Mouse (Mus musculus) embryonic facial prominence, embryonic 10.5 days (tissue): ENCODE measurements at regions not wholly inside any gene's neighbourhood (a gene's known extent, or its start where the extent isn't known, plus 50 kb on each side); places are given as distances from the start of the nearest gene placed in this dataset.

Experiments used
- DNase-seq: peaks from one replicate; pipeline ENCODE4 v3.0.0-alpha.2; 2017; ENCODE audit warnings: low spot score
- H3K27ac ChIP-seq: fragments of 300-500 bp; sonication (generic); replicated peaks from 2 replicates; pipeline ENCODE4 v1.5.1; 2016; ENCODE audit warnings: mild to moderate bottlenecking
- H3K27me3 ChIP-seq: fragments of 300-500 bp; sonication (generic); replicated peaks from 2 replicates; pipeline ENCODE4 v1.6.1; 2016; ENCODE audit warnings: low read depth, mild to moderate bottlenecking; ENCODE audit not compliant: poor library complexity, severe bottlenecking
- H3K36me3 ChIP-seq: fragments of 300-500 bp; sonication (generic); replicated peaks from 2 replicates; pipeline ENCODE4 v1.6.1; 2016; ENCODE audit warnings: mild to moderate bottlenecking, moderate library complexity
- H3K4me1 ChIP-seq: fragments of 300-500 bp; sonication (generic); 2 replicates; pipeline ENCODE4 v1.6.1; 2016
- H3K4me3 ChIP-seq: fragments of 300-500 bp; sonication (generic); 2 replicates; pipeline ENCODE4 v1.5.1; 2016; ENCODE audit warnings: mild to moderate bottlenecking, moderate library complexity
- H3K9me3 ChIP-seq: fragments of 300-500 bp; sonication (generic); 2 replicates; pipeline ENCODE4 v1.6.1; 2016; ENCODE audit warnings: mild to moderate bottlenecking
- WGBS: fragments of 180-500 bp; shearing (Covaris S2); methylation state at CpG from one replicate; pipeline ENCODE4 v1.1.7; 2016; 5-methylcytosine and 5-hydroxymethylcytosine counted together

- 90% methylated on average over 3 of the region's 3 CpGs for WGBS
- Histone ChIP-seq H3K27me3 (no peaks in the 10 kb centered on the region), H3K9me3 (no peaks in the 10 kb centered on the region), H3K4me1 (peaks cover 10% of the 10 kb centered on the region), H3K27ac (no peak overlapping the region), H3K36me3 (no peaks in the 10 kb centered on the region), H3K4me3 (no peak overlapping the region)
- DNase-seq = no peak
Measured at GRCm38 (mm10) chr16:5380626-5381025, 124.8 kb upstream of the Eef2kmt start.

DNA sequence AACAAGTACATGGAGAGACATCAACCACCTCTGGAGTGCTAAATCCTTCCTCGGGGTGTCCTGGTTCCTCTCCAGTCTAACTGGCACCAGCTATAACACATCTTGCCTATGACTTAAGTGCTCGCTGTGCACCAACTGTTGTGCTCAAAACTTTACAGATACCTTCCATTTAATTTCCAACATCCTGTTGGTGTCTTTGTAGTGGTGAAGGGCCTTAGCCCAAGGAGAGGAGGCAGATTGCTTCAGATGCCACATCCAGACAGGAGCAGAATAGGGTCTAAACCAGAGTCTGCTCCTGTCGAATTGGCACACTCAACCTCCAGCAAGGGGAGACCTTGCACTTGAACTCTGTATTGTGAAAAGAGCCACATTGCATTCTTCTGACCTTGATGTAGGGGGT lies 121.2 kb upstream of the Eef2kmt start:
- Histone ChIP-seq H3K27me3 (no peaks in the 10 kb centered on the region), H3K36me3 (no peaks in the 10 kb centered on the region), H3K9me3 (no peaks in the 10 kb centered on the region), H3K4me1 (peaks cover 10% of the 10 kb centered on the region), H3K4me3 (no peak overlapping the region), H3K27ac (no peak overlapping the region)
- DNase-seq = no peak
- 84% methylated on average over 3 of the region's 3 CpGs for WGBS

GRCm38 (mm10) chr16:5374818-5375605 lies 119.2 kb upstream of the Eef2kmt start:
- no peaks in the 10 kb centered on the region for H3K27me3 ChIP-seq
- 0 out of 2 replicates have a peak overlapping the region, but pooled peaks have one; percentile 30 for H3K27ac ChIP-seq
- H3K36me3 ChIP-seq = no peaks in the 10 kb centered on the region
- peaks cover 10% of the 10 kb centered on the region for H3K4me1 ChIP-seq
- H3K9me3 ChIP-seq = no peaks in the 10 kb centered on the region
- no peak overlapping the region for H3K4me3 ChIP-seq
- peak; percentile 15 for DNase-seq
- WGBS = 41% methylated on average over 6 of the region's 6 CpGs

DNA sequence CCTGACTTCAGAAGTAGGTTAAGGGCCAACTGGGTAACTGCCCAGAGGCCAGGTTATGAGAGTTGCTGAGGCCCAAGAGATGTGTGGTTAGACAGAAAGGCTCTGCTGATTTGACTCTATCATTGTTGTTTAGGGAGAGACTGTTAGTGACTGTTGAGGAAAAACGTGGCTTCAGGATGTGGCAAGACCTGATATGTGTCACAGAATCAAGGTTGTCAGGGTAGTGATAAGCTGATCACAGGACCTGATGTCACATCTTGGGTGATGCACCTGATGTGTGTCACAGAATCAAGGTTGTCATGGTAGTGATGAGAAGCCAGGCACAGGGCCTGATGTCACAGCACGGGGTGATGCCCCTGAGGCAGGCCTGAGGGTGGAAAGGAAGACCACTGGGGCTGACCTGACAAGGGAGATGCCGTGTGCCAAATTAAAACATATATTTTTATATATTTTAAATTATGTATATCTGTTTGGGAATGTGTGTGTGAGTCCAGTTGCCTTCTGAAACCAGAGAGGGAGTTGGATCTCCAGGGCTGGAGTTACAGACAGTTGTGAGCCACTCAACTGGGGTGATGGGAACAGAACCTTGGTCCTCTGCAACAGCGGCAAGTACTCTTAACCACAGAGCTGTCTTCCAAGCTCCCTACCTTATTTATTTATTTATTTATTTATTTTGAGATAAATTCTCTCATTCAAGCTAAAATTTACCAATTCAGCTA lies 115.6 kb upstream of the Eef2kmt start:
- Histone ChIP-seq H3K9me3 (no peaks in the 10 kb centered on the region), H3K4me3 (no peak overlapping the region), H3K4me1 (peaks cover 28% of the 10 kb centered on the region), H3K27ac (no peak overlapping the region), H3K27me3 (no peaks in the 10 kb centered on the region), H3K36me3 (no peaks in the 10 kb centered on the region)
- no peak for DNase-seq
- 89% methylated on average over 4 of the region's 4 CpGs for WGBS

DNA sequence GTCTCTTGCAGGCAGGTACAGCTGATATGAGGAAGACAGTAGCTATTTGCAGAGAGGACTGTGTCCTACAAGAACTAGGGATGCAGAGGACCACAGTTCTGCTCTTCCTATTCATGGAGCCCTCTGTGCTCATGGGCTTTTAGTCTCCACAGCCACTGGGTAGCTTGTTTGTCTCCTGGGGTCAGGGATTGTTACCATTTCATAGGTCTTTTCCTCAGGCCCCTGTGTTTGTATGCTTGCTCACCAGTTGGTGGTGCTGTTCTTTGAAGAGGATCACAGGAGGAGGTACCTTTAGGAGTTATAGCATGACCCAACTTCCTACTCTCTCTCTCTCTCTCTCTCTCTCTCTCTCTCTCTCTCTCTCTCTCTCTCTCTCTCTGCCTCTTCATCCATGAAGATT lies 114.7 kb upstream of the Eef2kmt start:
- no peak overlapping the region for H3K27ac ChIP-seq
- no peak overlapping the region for H3K4me3 ChIP-seq
- no peak for DNase-seq
- no peaks in the 10 kb centered on the region for H3K36me3 ChIP-seq
- no peaks in the 10 kb centered on the region for H3K27me3 ChIP-seq
- no peaks in the 10 kb centered on the region for H3K9me3 ChIP-seq
- H3K4me1 ChIP-seq = peaks cover 28% of the 10 kb centered on the region

- no peak overlapping the region for H3K4me3 ChIP-seq
- H3K27ac ChIP-seq = no peak overlapping the region
- DNase-seq = peak; percentile 56
- no peaks in the 10 kb centered on the region for H3K9me3 ChIP-seq
- no peaks in the 10 kb centered on the region for H3K36me3 ChIP-seq
- H3K27me3 ChIP-seq = no peaks in the 10 kb centered on the region
- peaks cover 18% of the 10 kb centered on the region for H3K4me1 ChIP-seq
- 31% methylated on average over 7 of the region's 7 CpGs for WGBS
Measured at GRCm38 (mm10) chr16:5368897-5369558, 113.2 kb upstream of the Eef2kmt start.

- no peak overlapping the region for H3K4me3 ChIP-seq
- H3K9me3 ChIP-seq = no peaks in the 10 kb centered on the region
- no peak overlapping the region for H3K27ac ChIP-seq
- no peaks in the 10 kb centered on the region for H3K27me3 ChIP-seq
- no peaks in the 10 kb centered on the region for H3K36me3 ChIP-seq
- DNase-seq = no peak
- 74% methylated on average over 8 of the region's 8 CpGs for WGBS
- H3K4me1 ChIP-seq = peaks cover 18% of the 10 kb centered on the region
Measured at GRCm38 (mm10) chr16:5368357-5368756, 112.6 kb upstream of the Eef2kmt start.

DNA sequence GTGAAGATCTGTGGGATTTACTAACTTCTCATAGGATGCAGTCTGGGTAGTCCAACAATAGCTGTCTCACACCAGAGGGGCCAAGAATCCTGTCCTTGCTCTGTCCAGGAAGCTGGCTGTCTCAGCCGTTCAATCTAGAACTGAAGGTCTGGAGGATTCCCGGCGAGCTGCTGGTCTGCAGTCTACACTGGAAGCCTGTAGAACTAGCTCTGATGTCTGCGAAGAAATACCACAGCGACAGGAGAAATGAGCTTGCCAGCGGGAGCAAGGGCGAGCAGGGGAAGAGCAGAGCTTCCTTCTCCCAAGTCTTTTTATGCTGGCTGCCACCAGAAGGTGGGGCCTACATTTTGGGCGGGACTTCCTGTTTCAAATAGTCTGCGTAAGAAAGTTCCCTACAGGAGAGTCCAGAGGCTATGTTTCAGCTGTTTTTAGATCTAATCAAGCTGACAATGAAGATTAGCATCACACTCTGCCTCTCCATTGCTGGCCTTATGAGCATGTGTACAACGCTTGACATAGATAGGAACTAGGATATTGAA lies 111.9 kb upstream of the Eef2kmt start:
- Histone ChIP-seq H3K36me3 (no peaks in the 10 kb centered on the region), H3K9me3 (no peaks in the 10 kb centered on the region), H3K27me3 (no peaks in the 10 kb centered on the region), H3K27ac (no peak overlapping the region), H3K4me1 (peaks cover 18% of the 10 kb centered on the region), H3K4me3 (no peak overlapping the region)
- DNase-seq = no peak
- 81% methylated on average over 10 of the region's 10 CpGs for WGBS

GRCm38 (mm10) chr16:5366021-5366420 lies 110.2 kb upstream of the Eef2kmt start:
- no peak overlapping the region for H3K27ac ChIP-seq
- H3K4me3 ChIP-seq = no peak overlapping the region
- no peaks in the 10 kb centered on the region for H3K36me3 ChIP-seq
- H3K27me3 ChIP-seq = no peaks in the 10 kb centered on the region
- no peak for DNase-seq
- WGBS = 86% methylated on average over 3 of the region's 3 CpGs
- peaks cover 18% of the 10 kb centered on the region for H3K4me1 ChIP-seq
- H3K9me3 ChIP-seq = no peaks in the 10 kb centered on the region

DNA sequence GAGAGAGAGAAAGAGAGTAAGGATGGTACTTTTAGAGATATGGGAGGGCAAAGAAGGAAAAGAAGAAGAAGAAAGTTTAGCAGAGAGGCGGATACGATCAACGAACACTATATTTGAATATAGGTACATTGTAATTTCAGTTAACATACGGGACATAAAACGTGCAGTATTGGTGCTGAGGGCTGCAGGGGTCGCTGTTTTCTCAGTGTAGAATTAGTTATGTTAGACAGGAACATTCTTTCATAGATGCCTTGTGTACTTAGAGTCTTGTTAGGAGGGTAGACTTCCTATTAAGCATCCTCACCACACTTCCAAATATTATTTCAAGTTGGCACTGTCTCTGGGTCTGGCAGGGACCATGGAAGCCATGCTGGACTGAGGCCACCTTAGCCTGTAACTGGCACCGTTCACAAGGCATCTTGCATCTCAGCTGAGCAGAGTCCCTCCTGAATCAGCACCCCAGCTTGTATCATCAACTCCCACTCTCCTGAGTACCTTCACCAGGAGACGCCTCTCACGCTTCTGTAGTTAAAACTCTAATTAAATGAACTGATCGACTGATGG lies 107.3 kb upstream of the Eef2kmt start:
- 79% methylated on average over 10 of the region's 10 CpGs for WGBS
- H3K4me3 ChIP-seq = no peak overlapping the region
- H3K36me3 ChIP-seq = no peaks in the 10 kb centered on the region
- no peaks in the 10 kb centered on the region for H3K27me3 ChIP-seq
- no peaks in the 10 kb centered on the region for H3K4me1 ChIP-seq
- no peak overlapping the region for H3K27ac ChIP-seq
- H3K9me3 ChIP-seq = 0 out of 2 replicates have a peak, but pooled peaks cover under 1% of the 10 kb centered on the region
- no peak for DNase-seq

DNA sequence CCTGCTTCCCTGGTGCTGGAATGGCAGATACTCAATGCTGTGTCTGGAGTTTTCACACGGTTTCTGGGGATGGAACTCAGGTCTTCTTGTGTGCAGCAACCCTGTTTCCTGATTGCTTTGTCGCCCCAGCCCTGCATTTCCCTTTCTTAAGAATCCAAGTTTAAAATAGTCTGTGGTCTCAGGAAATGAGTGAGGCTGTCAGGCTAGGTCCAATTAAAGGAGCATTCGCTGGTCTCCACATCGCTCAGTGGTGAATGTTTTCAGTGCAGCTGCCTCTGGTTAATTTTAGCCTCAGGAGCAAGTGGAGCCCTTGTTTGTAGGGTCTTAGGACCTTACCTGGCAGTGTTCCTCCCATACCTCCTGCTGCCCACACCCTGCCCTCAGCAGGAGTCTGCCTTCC lies 103.4 kb upstream of the Eef2kmt start:
- no peak for DNase-seq
- WGBS = 80% methylated on average over 4 of the region's 4 CpGs
- peaks cover 16% of the 10 kb centered on the region; the same call in 1 of the 2 replicates for H3K9me3 ChIP-seq
- no peak overlapping the region for H3K27ac ChIP-seq
- H3K4me1 ChIP-seq = no peaks in the 10 kb centered on the region
- no peaks in the 10 kb centered on the region for H3K36me3 ChIP-seq
- H3K27me3 ChIP-seq = no peaks in the 10 kb centered on the region
- H3K4me3 ChIP-seq = no peak overlapping the region

- peaks cover 13% of the 10 kb centered on the region for H3K4me1 ChIP-seq
- no peak for DNase-seq
- H3K27me3 ChIP-seq = peaks cover 12% of the 10 kb centered on the region; the same call in 1 of the 2 replicates
- no peak overlapping the region for H3K4me3 ChIP-seq
- peaks cover 16% of the 10 kb centered on the region; the same call in 1 of the 2 replicates for H3K9me3 ChIP-seq
- no peaks in the 10 kb centered on the region for H3K36me3 ChIP-seq
- 86% methylated on average over 2 of the region's 2 CpGs for WGBS
- H3K27ac ChIP-seq = no peak overlapping the region
Measured at GRCm38 (mm10) chr16:5353881-5354280, 98.1 kb upstream of the Eef2kmt start.
